Mouse (Mus musculus) CD4-positive, CD25-positive, alpha-beta regulatory T cell, adult 2 months (primary cell): ENCODE data around the gene Prkar2a.
"Not testable (repeated sequence)": the region's sequence is repeated elsewhere in the genome, so short reads cannot be mapped to it uniquely, and the experiment has no call there.

Source experiments
- DNase-seq: peaks from one replicate; pipeline ENCODE4 v3.0.0-alpha.2; 2012; ENCODE audit warnings: low read depth, low spot score

Prkar2a gene

GRCm38 (mm10) chr9:108689106-108689505, at the start of gene Prkar2a:
Prkar2a (plus strand) TSS chr9:108689314.
- no peak for DNase-seq

GRCm38 (mm10) chr9:108639825-108640224, 49.3 kb upstream of the Prkar2a start:
- no peak for DNase-seq

DNA sequence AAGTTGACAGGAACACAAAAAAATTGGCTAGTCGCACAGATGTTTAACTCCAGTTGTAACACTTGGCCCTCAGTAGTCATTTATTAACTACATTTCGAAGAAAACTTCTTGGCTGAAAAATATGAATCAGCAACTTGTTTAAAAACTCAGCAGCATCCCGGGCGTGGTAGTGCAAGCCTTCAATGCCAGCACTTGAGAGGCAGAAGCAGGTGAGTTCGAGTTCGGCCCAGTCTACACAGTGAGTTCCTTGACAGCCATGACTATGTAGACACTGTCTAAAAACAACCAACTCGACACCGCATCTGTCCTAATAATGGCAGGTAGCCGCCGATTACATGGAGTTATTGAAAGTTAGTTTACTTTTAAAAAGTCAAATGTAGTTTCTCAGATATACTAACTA, 40.9 kb upstream of the Prkar2a start:
- peak; percentile 38 for DNase-seq

DNA sequence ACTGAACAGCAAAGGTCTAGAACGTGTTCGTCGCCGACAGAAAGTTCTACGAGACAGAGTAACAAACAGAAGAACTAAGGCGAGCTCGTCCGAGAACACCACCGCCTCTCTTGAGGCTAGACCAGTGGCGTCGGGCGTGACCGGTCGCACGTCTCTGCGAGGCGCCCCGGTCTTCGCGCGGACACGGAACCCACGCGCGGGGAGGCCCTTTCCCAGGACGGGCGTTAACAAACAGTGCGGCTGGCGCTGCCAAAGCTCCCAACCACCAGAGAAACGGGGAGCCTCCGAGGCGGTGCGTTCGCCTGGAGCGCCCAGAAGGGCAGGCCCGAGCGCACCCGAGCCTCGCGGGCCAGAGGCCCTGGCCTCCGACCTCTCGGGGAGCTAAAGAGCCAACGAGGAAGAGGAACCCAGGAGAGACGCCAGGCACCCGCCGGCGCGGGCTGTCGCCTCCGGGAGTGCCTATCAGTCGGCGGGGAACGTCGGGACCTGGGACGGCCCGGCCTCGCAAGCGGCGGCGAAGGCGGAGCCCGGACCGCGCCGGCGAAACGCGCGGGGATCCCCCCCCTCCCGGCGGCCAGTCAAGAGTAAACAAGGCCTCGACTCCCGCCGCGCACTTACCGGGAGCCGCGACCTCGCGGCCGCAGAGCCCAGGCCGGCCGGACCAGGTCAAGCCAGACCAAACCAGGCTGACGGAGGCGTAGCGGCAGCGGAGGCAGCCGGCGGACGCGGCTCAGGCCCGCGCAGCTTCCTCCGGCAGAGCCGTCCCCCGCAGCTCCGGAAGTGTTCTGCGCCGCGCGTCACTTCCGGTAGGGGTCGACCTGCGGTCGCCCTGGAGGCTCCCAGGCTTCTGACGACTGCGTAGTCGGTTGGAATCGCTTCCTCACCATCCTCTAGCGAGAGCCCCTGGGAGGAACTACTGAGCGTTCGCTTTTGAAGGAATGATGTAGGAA, 40.2 kb upstream of the Prkar2a start, which contains the start of gene Arih2:
TSS of gene Arih2 (minus strand) at position 776 of the 950 bp plus-strand sequence.
- peak; percentile 96 for DNase-seq

DNA sequence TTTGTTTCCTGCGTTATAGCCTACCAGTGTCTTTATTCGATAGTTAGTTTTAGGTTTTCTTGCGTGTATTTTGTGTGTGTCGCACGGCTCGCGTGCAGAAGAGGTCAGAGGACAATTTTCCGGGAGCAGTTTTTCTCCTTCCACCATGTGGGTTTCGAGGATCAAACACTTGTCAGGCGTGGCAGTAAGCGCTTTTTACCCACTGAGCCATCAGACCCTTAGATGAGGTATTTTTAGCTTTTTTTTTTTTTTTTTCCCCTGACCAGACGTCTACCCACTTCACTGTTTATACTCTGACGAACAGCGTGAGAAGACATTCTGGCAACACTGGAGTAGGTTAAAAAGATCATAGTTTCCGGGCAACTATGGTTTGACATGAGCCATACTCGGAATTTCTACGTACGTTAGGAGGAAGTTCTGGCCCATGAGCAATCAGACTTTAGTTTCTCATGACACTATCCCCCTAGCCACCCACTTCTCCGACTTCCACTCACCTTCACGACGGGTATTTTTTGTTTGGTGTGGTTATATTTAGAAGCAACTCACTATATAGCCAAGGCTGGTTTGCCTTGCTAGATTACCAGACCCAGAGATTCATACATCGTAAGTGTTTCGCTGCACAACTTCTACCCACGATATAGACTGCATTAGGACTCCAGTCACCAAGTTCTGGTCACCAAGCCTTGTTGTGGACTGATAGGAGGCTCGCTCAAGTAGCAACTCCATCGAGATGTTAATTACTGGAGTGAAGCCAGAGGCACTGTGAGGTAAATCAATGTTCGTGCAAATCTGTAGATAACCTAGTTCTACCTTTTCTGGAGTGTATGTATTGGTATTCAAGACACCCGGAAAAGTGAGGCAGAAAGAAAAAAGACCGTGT, 39.3 kb upstream of the Prkar2a start:
- DNase-seq = peak; percentile 70

- DNase-seq = no peak
Measured at GRCm38 (mm10) chr9:108654566-108655464, 34.3 kb upstream of the Prkar2a start.

GRCm38 (mm10) chr9:108655865-108656264, 33.2 kb upstream of the Prkar2a start:
- not testable (repeated sequence) for DNase-seq

GRCm38 (mm10) chr9:108661677-108662612, 27.2 kb upstream of the Prkar2a start, which contains the start of gene Slc25a20:
Slc25a20 (plus strand) TSS chr9:108662088.
- DNase-seq = peak; percentile 85

DNA sequence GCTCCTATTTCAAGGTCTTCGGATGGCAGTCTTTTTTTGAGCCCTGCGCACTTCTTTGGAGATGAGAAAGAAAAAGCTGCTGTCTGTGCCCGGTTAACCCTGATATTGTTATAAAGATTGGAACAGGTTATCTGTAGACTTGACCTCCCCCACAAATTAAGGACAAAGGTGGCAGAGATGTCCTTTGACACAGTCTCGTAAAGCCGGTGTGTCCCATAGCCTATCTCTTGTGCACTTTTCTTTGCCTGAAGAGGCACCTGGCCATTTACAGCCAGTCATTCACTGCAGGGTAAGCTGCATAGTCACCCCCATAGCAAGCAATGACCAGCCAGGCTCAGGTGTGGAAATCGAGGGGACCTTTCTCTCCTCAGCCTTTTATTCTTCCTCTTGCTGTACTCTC, 26.5 kb upstream of the Prkar2a start:
- DNase-seq = no peak

DNA sequence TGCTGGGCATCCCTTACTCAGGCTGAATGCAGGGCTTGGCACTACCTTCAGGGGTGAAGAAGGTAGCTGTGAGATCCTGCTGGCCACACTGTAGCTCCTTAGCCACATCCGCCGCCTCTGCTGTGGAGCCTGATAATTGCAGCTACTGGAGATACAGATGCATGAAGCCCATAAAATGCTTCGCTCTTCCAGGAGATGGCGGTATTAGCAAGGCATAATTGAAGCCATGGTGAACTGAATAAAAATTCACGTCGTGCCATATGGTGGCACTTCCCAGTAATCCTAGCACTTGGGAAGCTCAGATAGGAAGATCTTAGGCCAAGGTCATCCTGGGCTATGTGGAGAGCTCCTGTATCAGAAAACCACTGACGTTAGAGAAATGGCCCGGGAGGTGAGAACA, 19.2 kb upstream of the Prkar2a start:
- DNase-seq = peak; percentile 30

- peak; percentile 59 for DNase-seq
Measured at GRCm38 (mm10) chr9:108673151-108673550, 16.0 kb upstream of the Prkar2a start.

- DNase-seq = no peak
Measured at GRCm38 (mm10) chr9:108680026-108680425, 9.1 kb upstream of the Prkar2a start.

GRCm38 (mm10) chr9:108686475-108686887, 2.6 kb upstream of the Prkar2a start:
- no peak for DNase-seq

DNA sequence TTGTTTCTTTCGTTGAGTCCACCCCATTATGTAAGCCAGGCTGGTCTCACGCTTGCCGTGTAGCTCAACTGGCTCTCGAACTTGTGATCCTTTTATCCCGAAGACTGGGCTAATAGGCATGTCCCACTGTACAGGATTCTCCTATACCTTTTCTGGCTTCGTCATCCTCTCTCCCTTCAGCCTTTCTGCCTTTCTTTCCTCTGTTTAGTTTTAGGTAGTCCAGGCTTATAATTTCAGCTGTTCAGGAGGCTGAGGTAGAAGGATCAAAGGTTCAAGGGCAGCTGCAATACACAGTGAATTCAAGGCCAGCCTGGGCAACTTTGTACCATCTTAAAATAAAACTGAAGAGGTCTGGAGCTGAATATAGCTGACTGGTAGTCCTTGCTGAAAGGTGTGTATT, 1.9 kb upstream of the Prkar2a start:
- no peak for DNase-seq

- DNase-seq = no peak
Measured at GRCm38 (mm10) chr9:108687686-108688085, 1.4 kb upstream of the Prkar2a start.

DNA sequence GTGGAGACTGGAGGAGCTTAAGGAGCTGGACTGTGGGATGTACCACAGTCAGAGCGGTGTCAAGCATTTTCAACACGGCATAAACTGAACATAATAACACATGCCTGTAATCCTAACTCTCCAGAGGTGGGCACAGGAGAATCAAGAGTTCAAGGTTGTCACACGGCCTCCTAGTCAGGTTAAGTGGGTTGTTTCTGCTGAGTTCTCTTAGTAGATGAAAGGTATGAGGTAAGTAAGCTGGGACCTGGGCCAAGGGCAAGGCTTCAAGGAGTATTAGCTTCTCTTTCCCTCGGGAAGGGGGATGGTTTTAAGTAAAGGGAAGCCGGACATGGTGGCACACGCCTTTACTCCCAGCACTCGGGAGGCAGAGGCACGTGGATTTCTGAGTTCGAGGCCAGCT, 663 bp upstream of the Prkar2a start:
- no peak for DNase-seq

GRCm38 (mm10) chr9:108689993-108690392, 879 bp downstream of the Prkar2a start:
- DNase-seq = no peak

- DNase-seq = no peak
Measured at GRCm38 (mm10) chr9:108690914-108691313, 1.8 kb downstream of the Prkar2a start.

GRCm38 (mm10) chr9:108691371-108691770, 2.3 kb downstream of the Prkar2a start:
- peak; percentile 32 for DNase-seq

DNA sequence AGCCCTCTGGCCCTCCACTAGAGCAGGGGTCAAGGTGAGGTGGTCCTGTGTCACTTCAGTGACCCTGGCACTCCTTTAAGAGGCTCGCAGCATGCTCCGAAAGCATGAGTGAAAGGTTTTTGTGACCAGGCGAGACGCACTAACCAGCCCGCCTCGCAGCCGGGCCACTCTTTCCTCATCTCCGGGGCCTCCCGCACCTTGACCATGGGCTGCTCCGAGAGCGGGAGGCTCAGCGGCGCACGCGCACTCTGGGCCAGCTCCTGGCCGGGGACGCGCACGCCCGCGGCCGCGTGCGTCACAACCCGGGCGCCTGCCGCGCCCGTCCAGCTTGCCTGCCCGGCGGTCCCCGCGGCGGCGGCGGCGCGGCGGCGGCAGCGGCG, 2.7 kb downstream of the Prkar2a start:
- DNase-seq = peak; percentile 72
